Mouse (Mus musculus) B cell, adult 62 days (primary cell): ENCODE results near the gene Pdcd7. TPM values are rescaled to one million over a fixed set of nuclear protein-coding genes. Genes with fewer than 3 reads are reported as not detected.

ENCODE experiments used
- total RNA-seq: library from RNA; stranded (reverse); gene quantifications from 4 replicates; pipeline ENCODE4 v1.2.4, GENCODE M21; 2023

The Pdcd7 gene
- total RNA-seq, result 19.6 to 21.9 TPM (median 21.1 TPM) in 4 replicates

GRCm38 (mm10) chr9:65345854-65346475, at the start of gene Pdcd7:
Gene Pdcd7 (plus strand): TSS chr9:65346104.

GRCm38 (mm10) chr9:65360641-65361448, 14.9 kb downstream of the Pdcd7 start, which contains the start of gene Ubap1l:
Gene Ubap1l (plus strand): TSS chr9:65361041.

GRCm38 (mm10) chr9:65391613-65391964, 45.7 kb downstream of the Pdcd7 start, which contains the start of gene Kbtbd13:
Gene Kbtbd13 (minus strand): TSS chr9:65391652.

DNA sequence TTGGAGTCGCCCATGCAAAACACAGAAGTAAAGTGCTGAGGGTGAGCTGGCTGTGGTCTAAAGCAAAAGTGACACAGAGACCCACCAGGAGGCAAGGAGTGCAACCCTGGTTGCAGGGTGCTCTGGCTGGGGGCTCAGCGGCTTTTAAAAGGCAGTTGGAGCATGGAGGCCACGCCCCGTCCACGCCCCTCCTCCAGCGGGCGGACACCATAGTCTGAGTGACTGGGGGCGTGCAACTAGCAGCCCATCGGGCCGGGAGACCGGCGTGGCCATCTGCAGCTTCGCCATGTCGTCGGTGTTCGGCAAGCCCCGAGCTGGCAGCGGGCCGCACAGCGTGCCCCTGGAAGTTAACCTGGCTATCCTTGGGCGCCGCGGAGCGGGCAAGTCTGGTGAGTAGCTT, 52.4 kb downstream of the Pdcd7 start, which contains the start of gene Rasl12:
TSS of gene Rasl12 (plus strand) at position 228 of the 400 bp plus-strand sequence.

Other genes with a start within 250 kb of the Pdcd7 start
- 0.16 to 1.5 TPM (median 0.77 TPM) in 4 replicates for gene Igdcc4, start 244.6 kb upstream of the Pdcd7 start, total RNA-seq
- not detected in 4 replicates for gene Igdcc3, start 204.9 kb upstream of the Pdcd7 start, total RNA-seq
- gene Parp16, start 150.8 kb upstream of the Pdcd7 start, total RNA-seq, result 5.0 to 5.8 TPM (median 5.4 TPM) in 4 replicates
- gene Cilp, start 80.9 kb upstream of the Pdcd7 start, total RNA-seq, result not detected in 4 replicates
- gene Clpx, start 51.8 kb upstream of the Pdcd7 start, total RNA-seq, result 33.0 to 40.6 TPM (median 36.2 TPM) in 4 replicates
- 0.81 to 1.6 TPM (median 1.3 TPM) in 3 of 4 replicates, not detected in the other for gene Ubap1l, start 14.9 kb downstream of the Pdcd7 start, total RNA-seq
- not detected in 4 replicates for gene Kbtbd13, start 45.5 kb downstream of the Pdcd7 start, total RNA-seq
- 0.23 TPM in 1 of 4 replicates, not detected in the others for gene Rasl12, start 52.4 kb downstream of the Pdcd7 start, total RNA-seq
- gene Slc51b, start 76.9 kb downstream of the Pdcd7 start, total RNA-seq, result not detected in 4 replicates
- 19.5 to 21.8 TPM (median 21.1 TPM) in 4 replicates for gene Mtfmt, start 89.7 kb downstream of the Pdcd7 start, total RNA-seq
- gene Spg21, start 114.8 kb downstream of the Pdcd7 start, total RNA-seq, result 56.7 to 67.0 TPM (median 61.1 TPM) in 4 replicates
- gene Ankdd1a, start 174.1 kb downstream of the Pdcd7 start, total RNA-seq, result 0.66 TPM in 1 of 4 replicates, not detected in the others
- 196 to 216 TPM (median 203 TPM) in 4 replicates for gene Plekho2, start 233.9 kb downstream of the Pdcd7 start, total RNA-seq
- gene Pif1, start 241.1 kb downstream of the Pdcd7 start, total RNA-seq, result 0.23 to 0.88 TPM (median 0.32 TPM) in 4 replicates